ENCODE assay signal across 9 mouse cellular contexts in genomic region chr12:86895703-86896409, GRCm38 (mm10). TPM values are rescaled to one million over a fixed set of nuclear protein-coding genes. Genes with fewer than 3 reads are reported as not detected.
A peak's percentile ranks its signal among the peaks of the same experiment; 100 is the strongest.
DNase-seq lines count a peak whose midpoint lies in the region; ATAC-seq and TF ChIP-seq lines count a peak whose summit lies in the region.
"Had no signal": no experiment of that assay in that cellular context is flagged by ENCODE, and none has a peak within 500 bp of the region (broad histone marks: within the 10 kb centered on the region; RNA-seq: fewer than 3 reads in every experiment).

No protein-coding gene starts in this region.

- H3K27me3 ChIP-seq in heart, embryonic 10.5 days (ENCODE audit: insufficient read depth, poor library complexity, severe bottlenecking), result no peaks in the 10 kb centered on the region
- no peaks in the 10 kb centered on the region for H3K27me3 ChIP-seq in E14TG2a.4 (ENCODE audit: insufficient read depth, low read length)
- no peaks in the 10 kb centered on the region for H3K27me3 ChIP-seq in forebrain, postnatal 0 days (ENCODE audit: insufficient read depth, low read length)
- H3K27me3 ChIP-seq in liver, embryonic 15.5 days, result peaks cover 14% of the 10 kb centered on the region

- peaks cover 92% of the 10 kb centered on the region for H3K4me1 ChIP-seq in heart, embryonic 10.5 days
- H3K4me1 ChIP-seq in E14TG2a.4 (replicated peaks; ENCODE audit: low read depth, low read length), result peaks cover 94% of the 10 kb centered on the region
- peaks cover 63% of the 10 kb centered on the region for H3K4me1 ChIP-seq in forebrain, postnatal 0 days (ENCODE audit: insufficient read depth)
- H3K4me1 ChIP-seq in liver, embryonic 15.5 days (replicated peaks), result peaks cover 82% of the 10 kb centered on the region

- 56% methylated on average over 4 of the region's 4 CpGs for WGBS in heart, embryonic 10.5 days
- 19% methylated on average over 4 of the region's 4 CpGs for WGBS in forebrain, postnatal 0 days
- 52% methylated on average over 3 of the region's 4 CpGs for WGBS in liver, embryonic 15.5 days (ENCODE audit: insufficient replicate concordance)

- H3K4me2 ChIP-seq in forebrain, postnatal 0 days (ENCODE audit: low read depth), result peak overlapping the region; percentile 54
- no peak overlapping the region for H3K4me2 ChIP-seq in liver, embryonic 15.5 days

- no peak for DNase-seq in heart, embryonic 10.5 days (ENCODE audit: low spot score)
- no peak for DNase-seq in heart, postnatal 36 days
- no peak for DNase-seq in forebrain, postnatal 0 days
- no peak for DNase-seq in left cerebral cortex, postnatal 25 days (ENCODE audit: low spot score in 2 of 2)
- DNase-seq in thymus, postnatal 25 days, result no peak
- DNase-seq in urinary bladder, postnatal 4 days (ENCODE audit: low spot score in 2 of 2), result no peak

- H3K9me3 ChIP-seq in heart, embryonic 10.5 days, result no peaks in the 10 kb centered on the region
- H3K9me3 ChIP-seq in E14TG2a.4 (ENCODE audit: low read length), result no peaks in the 10 kb centered on the region
- H3K9me3 ChIP-seq in forebrain, postnatal 0 days (ENCODE audit: low read length), result no peaks in the 10 kb centered on the region
- no peaks in the 10 kb centered on the region for H3K9me3 ChIP-seq in liver, embryonic 15.5 days (replicated peaks)
- H3K9me3 ChIP-seq: G1E had no signal

- TF ChIP-seq CTCF in E14TG2a.4 (conservative IDR thresholded peaks at IDR 0.05; ENCODE audit: low read length), result no peak
- no peak for TF ChIP-seq CTCF in forebrain, postnatal 0 days (IDR thresholded peaks at IDR 0.05; ENCODE audit: low read depth)

- peak overlapping the region; percentile 67 for H3K4me3 ChIP-seq in heart, embryonic 10.5 days
- peak overlapping the region; percentile 76 for H3K4me3 ChIP-seq in E14TG2a.4 (replicated peaks; ENCODE audit: low read length)
- H3K4me3 ChIP-seq in forebrain, postnatal 0 days (ENCODE audit: low read depth, low read length), result 0 out of 2 replicates have a peak overlapping the region, but pooled peaks have one; percentile 32
- H3K4me3 ChIP-seq in liver, embryonic 15.5 days (replicated peaks), result no peak overlapping the region

- H3K9ac ChIP-seq in forebrain, postnatal 0 days, result peak overlapping the region; percentile 53
- H3K9ac ChIP-seq in liver, embryonic 15.5 days, result no peak overlapping the region

- H3K36me3 ChIP-seq in heart, embryonic 10.5 days, result no peaks in the 10 kb centered on the region
- no peaks in the 10 kb centered on the region for H3K36me3 ChIP-seq in E14TG2a.4 (ENCODE audit: insufficient read depth, low read length)
- no peaks in the 10 kb centered on the region for H3K36me3 ChIP-seq in forebrain, postnatal 0 days (ENCODE audit: insufficient read depth)
- no peaks in the 10 kb centered on the region for H3K36me3 ChIP-seq in liver, embryonic 15.5 days (replicated peaks)
- H3K36me3 ChIP-seq: G1E had no signal

- no peak for ATAC-seq in forebrain, postnatal 0 days
- no peak for ATAC-seq in liver, embryonic 15.5 days (ENCODE audit: insufficient read depth)

- intact Hi-C loops in heart, postnatal 36 days (cut with DNase I), result loop anchor here (2.0 kb wide), 1 partner anchor 71 kb away; no protein-coding TSS in a partner anchor
- intact Hi-C loops in left cerebral cortex, postnatal 25 days (cut with DNase I), result no loop called here

- peak overlapping the region; percentile 97 for H3K27ac ChIP-seq in heart, embryonic 10.5 days
- H3K27ac ChIP-seq in forebrain, postnatal 0 days (ENCODE audit: low read depth, low read length), result peak overlapping the region; percentile 96
- H3K27ac ChIP-seq in liver, embryonic 15.5 days (replicated peaks), result peak overlapping the region; percentile 89; the same call in 1 of the 2 replicates

RNA-seq across cellular contexts. Expression of gene Irf2bpl, which starts 11.3 kb away (rescaled TPM):
- polyA plus RNA-seq in heart, embryonic 10.5 days (2016; fragmentation: Nextera tagmentation; extraction: Ambion mirVana), result 28.7 and 35.3 TPM in 2 replicates
- total RNA-seq in heart, postnatal 36 days (2021), result 10 to 100 TPM; 36.1 to 37.0 TPM
- total RNA-seq in forebrain, postnatal 0 days (2014; rRNA removed), result 134 and 161 TPM in 2 replicates
- 86.3 and 95.7 TPM in 2 replicates for polyA plus RNA-seq in forebrain, postnatal 0 days (2015; fragmentation: Nextera tagmentation; extraction: Ambion mirVana)
- polyA plus RNA-seq in liver, embryonic 15.5 days (2015; fragmentation: Nextera tagmentation; extraction: Ambion mirVana), result 2.8 and 3.1 TPM in 2 replicates
- total RNA-seq in left cerebral cortex, postnatal 25 days (2021), result 10 to 100 TPM; 61.9 to 78.7 TPM

RNA-seq across cellular contexts. Expression of gene Cipc, which starts 51.0 kb away (rescaled TPM):
- polyA plus RNA-seq in heart, embryonic 10.5 days (2016; fragmentation: Nextera tagmentation; extraction: Ambion mirVana), result 26.7 and 33.8 TPM in 2 replicates
- total RNA-seq in heart, postnatal 36 days (2021), result 10 to 100 TPM; 46.4 to 48.4 TPM
- total RNA-seq in forebrain, postnatal 0 days (2014; rRNA removed), result 53.1 and 62.9 TPM in 2 replicates
- polyA plus RNA-seq in forebrain, postnatal 0 days (2015; fragmentation: Nextera tagmentation; extraction: Ambion mirVana), result 28.4 and 38.1 TPM in 2 replicates
- 7.8 and 8.2 TPM in 2 replicates for polyA plus RNA-seq in liver, embryonic 15.5 days (2015; fragmentation: Nextera tagmentation; extraction: Ambion mirVana)
- 10 to 100 TPM; 79.9 to 87.8 TPM for total RNA-seq in left cerebral cortex, postnatal 25 days (2021)
